Mouse (Mus musculus) gastrocnemius, postnatal 14 days (tissue): ENCODE measurements at regions not wholly inside any gene's neighbourhood (a gene's known extent, or its start where the extent isn't known, plus 50 kb on each side); places are given as distances from the start of the nearest gene placed in this dataset.

Source experiments
- DNase-seq: peaks from one replicate; pipeline ENCODE4 v3.0.0; 2021; ENCODE audit warnings: mixed read lengths
- intact Hi-C: fragments of 180-260 bp; cut with DNase I; formaldehyde crosslinking; loops from one replicate; pipeline ENCODE4 v1.15.1; 2025; ENCODE audit warnings: low total_unique reads

DNA sequence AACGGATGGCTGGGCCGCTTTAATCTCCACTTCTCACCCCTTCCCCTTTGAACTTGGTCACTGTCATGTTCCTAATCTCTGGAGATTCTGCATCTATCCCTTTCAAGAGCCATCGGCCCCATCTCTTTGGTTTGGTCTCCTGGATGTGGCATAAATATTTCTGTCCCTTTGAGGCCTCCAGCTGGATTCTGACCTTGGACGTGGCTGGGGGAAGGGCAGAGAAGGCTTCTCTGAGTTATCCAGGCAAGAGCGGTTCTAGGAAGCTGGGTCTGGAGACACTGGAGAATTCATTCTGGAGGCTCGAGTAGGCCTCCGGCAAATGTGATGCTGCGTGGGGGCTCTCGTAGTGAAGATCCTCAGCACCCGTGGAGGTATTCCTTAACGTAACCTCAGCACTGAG is 400.6 kb downstream of the Med13l start:
- intact Hi-C loops = no loop called here
- DNase-seq = no peak

DNA sequence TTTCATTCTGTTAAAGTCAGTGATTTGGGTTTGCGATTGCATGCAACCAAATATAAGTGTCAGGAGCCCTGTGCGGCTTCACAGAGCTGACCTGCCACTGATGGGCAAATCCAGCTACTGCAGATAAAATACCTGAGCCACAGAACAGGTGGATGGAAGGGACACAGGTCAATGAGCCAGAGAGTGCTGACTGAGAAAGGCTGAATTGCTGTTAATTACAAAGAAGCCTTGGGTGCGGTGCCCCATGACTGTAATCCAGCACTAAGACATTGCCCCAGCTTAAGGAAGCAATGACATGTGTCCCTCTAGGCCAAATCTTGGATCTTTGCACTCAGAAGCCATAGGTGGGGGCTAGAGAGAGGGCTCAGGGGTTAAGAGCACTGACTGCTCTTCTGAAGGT is 401.7 kb downstream of the Med13l start:
- no peak for DNase-seq
- intact Hi-C loops = no loop called here

DNA sequence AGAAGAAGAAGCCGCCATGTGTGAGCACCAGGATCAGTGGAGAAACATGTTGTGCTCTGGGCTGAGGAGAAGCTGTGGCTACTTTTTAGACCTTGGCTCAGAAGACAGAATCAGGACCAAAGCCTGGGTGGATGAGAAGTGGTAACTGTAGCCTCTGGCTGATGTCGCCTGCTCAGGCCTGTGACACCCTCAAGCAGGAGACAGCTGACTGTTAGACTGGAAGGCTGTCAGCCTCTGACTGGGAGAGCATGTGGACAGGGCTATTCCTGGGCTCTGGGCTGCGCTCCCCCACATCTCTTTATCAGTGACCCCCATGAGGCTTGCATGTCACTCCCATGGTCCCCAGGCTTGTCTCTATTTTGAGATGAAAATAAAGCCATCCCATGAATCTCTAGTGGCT is 402.5 kb downstream of the Med13l start:
- intact Hi-C loops = no loop called here
- no peak for DNase-seq

DNA sequence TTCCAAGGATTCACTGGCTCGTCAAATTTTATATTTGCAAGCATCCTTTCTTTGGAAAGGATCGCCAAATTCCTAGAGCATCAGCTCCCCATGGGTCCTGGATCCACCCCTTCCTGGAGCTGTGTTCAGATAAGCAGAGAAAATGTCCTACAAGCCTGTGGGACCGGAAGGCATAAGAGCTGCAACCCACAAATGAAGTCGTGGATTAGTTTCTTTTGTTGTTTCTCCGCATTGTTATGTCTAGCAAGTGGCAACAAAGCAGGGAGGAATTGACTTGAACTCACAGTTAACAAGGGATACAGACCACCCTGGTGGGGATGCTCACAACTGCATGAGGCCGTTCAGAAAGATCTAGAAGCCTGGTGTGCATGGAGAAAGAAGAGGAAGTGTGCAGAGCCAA is 406.4 kb downstream of the Med13l start:
- DNase-seq = no peak
- intact Hi-C loops = no loop called here

DNA sequence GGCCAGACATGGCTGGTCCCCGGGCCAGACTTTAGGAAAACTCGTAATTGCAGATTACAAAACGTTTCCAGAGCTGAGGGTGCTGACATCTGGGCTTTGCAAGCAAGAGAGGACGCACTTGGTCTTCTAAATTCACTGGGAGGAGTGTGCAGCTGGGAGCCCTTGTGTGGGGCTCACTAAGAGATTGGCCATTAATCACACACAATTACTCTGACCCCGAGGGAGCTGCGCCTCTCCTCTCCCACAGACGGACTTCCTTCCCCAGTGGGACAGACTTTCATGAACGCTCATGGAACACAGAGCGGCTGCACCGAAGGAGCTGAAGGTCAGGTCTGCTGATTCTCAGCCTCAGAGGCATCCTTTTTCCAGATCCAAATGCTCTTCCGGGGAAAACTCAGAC is 407.2 kb downstream of the Med13l start:
- intact Hi-C loops = no loop called here
- no peak for DNase-seq

DNA sequence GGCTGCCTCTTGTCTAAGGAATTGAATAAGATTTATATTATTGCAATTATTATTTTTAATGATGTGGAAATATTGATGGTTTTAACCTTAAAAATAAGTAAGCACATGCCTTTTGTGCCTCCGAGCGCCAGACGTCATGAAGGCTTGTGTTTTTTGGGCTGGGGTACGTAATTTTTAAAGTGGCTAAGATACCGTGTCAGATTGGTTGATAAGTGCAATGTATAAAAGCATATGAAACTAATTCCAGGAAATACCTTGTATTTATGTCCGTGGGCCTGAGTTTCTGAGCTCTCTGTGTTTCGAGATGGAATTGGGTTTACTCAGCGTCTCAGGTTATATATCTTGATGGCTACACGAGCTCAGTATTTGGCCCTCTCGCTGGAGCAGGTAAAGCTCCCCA is 414.7 kb downstream of the Med13l start:
- no peak for DNase-seq
- intact Hi-C loops = no loop called here

DNA sequence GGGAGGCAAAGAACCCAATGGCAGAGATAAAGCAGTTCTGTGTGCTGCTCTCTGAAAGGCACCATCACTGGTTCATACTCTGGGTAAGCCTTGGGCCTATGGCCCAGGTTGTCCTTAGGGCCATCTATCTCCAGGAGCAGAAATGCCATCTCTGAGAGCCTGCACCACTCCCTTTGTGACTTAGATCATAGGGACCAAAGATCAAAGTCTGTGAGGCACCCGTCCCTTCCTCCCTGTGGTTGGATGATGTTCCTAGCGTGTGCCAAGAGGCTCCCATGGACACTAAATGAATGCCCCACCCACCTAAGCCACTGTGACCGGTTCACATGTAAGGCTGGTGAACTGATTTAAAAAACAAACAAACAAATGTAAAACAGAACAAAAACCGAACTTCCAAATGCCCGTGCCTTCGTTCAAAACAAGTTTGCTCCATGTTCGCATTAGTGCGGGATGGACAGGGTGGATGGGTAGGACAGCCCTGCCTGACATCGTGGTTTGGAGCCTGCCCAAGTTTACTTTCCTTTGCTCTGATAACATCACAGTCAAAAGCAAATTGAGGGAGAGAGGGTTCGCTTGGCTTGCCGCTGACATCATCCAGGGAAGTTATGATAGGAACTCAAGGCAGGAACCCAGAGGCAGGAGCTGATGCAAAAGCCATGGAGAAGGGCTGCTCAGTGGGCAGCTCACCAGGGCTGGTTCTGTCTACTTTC is 418.6 kb downstream of the Med13l start:
- intact Hi-C loops = no loop called here

DNA sequence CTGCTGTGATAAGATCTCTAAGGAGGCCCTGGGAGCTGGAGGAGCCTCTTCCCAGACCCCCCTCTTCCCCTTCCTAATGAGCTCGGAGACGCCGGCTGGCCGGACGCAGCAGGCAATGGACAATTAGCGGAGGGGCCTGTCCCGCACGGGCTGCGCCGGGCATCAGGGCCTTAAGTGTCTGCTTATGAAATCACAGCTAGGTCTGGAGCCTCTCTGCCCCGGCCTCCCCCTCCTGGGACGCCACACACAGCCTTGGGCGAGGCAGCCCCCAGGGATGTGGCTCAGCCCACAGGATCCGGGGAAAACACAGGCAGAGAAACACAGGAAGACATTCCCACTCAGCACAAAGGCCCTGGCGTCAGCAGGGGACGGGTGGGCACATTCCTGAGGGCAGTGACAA is 420.6 kb downstream of the Med13l start:
- intact Hi-C loops = no loop called here
- DNase-seq = no peak

More for the DNA sequence above, 418.6 kb downstream of the Med13l start:
- DNase-seq = no peak

DNA sequence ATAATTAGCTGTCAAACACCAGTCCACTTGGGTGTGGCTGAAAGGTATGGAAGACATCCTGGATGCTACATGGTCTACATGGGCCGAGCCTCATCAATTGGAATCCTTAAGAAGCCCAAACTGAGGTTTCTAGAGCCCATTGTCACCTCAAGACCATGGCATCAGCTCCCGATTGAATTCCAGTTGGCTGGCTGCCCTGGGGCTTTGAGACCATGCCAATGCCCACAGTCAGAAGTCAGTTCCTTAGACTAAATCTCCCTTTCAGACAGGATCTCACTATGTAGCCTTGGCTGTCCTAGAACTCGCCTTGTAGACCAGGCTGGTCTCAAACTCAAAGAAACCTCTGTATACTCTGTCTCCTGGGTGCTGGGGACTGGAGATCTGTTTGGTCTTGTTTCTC is 423.8 kb downstream of the Med13l start:
- intact Hi-C loops = no loop called here
- DNase-seq = no peak

DNA sequence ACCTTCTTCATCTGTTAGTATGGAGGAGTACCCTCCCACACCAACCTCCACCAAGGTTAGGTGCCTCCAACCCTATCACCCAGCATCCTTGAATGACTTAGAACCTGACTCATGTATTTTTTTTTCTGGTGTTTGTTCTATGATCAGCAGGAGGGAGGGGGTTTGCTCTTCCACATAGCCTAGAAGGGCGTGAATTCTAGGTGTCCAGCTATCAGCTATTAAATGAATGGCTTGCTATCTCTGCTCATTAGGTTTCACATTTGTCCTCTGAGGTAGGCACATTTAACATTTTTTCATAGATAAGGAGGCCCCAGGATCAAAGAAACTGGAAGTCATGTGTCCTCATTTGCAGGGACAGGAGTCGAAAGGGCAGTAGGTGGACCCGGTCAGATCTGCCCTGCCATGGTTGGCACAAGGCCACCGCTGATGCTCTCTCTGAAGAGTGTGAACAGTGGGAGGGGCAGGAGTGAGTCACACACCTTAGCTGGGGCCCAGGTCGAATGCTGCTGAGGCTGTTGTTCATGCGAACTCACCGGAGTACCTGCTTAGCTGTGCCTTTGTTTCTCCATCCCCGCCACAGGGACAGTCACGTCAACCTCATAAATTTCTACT is 424.4 kb downstream of the Med13l start:
- intact Hi-C loops = no loop called here
- DNase-seq = no peak

DNA sequence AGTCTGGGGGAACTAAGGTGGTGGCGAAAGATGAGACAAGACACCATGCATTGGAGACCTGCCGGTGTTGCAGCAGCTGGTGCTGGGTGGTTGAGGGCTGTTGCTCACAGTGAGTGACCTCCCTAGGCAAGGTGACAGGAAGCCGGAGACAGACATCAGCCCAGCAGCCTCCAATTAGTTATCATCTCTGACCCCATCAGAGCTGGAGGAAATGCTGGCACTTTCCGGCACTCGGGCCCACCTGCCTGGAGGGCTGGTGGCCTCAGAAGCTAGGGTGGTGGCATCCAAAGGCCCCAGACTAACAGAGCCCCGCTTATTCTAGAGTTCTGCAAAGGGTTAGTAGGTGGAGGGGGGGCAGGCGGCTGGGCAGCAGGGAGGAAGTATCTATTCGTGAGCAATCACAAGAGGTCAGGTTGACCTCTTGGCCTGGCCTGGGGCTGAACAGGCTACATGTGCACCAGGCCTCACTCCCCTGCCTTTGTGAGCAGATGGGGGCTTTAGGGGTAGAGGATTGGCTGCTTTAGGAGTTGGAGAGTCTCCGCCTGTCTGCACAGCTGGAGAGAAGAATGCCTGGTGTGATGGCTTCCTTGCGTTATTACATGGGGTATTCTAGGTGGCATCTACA is 427.0 kb downstream of the Med13l start:
- intact Hi-C loops = no loop called here
- no peak for DNase-seq

DNA sequence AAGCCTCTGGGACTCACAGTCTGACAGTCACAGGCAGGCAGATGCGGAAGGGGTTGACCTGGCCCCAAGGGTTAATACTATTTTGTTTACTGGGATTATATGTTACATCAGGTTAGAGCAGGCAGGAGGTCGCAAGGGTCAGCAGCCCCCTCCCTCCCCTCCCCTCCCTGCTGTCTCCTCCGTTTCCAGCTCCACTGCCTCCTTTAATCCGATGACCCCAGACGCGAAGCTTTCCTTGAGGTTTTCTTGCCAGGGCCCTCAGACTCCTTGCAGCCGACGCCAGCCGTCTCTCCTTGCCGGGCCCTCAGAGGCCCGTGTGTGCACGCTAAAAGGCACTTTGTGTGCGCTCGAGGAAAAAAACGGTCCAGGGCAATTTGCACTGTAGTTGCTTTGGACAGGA is 438.6 kb downstream of the Med13l start:
- intact Hi-C loops = no loop called here
- DNase-seq = no peak

DNA sequence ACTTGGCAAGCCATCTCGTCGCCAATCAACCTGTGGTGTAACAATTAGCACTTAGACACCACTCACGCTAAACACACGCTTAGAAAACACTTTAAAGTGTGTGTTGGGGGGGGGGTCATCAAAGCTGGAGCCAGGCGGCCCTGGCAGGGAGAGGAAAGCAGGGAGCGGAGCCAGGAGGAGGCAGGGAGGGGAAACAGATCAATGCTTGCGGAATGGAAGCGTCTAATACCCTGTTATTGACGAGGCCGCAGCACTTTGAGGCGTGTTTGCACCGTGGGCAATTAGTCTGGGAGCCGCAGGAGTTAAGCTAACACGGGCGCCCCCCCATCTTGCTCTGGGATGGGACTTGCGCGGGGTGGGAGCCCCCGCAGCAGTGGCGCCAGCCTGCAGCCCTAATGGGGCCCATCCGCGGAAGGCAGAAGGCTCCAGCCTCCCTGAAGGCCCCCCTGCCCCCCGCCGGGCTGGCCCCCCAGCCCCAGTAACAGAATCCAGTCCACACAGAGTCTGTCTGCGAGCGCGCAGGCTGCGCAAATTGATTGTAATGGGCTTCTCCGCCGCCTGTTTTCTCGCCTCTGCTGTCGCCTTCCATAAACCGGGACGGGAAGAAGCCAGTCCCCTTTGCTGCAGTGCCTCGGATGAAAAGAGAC is 445.5 kb downstream of the Med13l start:
- intact Hi-C loops = no loop called here
- no peak for DNase-seq

DNA sequence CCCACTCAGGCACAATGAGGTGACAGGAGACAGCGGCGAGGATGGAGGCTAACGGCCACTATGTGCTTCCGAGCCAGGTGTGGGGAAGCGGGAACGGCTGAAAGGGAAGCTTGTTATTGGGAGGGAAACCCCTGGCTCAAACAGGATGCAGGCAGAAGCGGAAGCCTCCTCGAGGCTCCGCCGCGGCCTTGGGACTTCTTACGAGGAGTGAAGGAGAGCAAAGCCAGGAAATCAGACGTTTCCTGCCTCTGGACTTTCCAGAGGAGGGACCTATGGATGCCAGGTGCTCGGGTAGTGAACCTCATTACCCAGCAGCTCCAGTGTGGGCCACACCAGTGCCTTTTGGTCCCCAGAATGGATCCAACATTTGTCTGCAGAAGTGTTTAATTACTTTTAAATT is 449.6 kb downstream of the Med13l start:
- intact Hi-C loops = no loop called here

DNA sequence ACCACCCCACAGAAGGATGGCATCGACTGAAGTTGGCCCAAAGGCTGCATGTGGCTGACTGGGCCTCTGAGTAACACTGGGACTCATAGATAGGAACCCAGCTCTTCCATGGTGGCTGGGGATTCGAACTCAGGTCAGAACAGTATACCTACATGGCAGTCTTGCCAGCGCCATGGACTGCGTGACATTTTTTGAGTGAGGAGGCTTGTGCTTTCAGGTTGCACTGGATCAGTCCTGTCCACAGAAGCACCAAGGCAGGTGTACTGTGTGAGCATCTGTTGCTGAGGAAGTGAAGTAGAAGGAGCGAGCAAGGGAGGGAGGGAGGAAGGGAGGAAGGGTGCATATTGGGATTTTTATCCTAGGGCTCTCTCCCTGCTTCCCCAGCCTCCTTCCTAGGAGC is 454.7 kb downstream of the Med13l start:
- intact Hi-C loops = no loop called here
- no peak for DNase-seq

More for the DNA sequence above, 449.6 kb downstream of the Med13l start:
- no peak for DNase-seq

DNA sequence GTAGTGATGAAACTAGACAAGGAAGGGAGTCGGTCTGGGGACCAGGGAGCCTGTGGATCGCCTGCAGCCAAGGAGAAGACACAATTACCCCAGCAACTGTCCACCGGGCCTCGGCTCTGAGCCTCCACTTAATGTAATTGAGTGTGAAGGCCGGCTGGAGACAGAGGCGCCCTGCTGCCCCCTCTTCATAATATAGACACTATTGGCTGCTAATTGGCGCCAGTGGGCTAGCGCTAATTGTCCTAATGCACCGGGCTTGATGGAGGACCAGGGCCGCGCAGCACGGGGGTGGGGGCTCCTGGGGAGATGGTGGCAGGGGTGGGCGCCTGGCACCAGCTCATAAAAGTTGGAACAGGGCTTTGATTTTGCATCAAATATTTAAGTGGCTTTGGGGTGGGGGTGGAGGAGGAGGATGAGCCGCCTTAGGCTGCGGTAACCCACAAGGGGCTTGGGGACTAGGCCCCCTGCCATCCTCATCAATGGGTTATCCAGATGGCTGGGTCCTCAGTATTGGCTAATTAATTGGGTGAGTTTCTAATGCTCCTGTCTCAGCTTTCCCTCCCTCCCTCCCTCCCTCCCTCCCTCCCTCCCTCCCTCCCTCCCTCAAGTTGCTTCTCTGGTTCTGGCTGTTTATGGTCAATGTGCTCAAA is 455.3 kb downstream of the Med13l start:
- intact Hi-C loops = no loop called here
- DNase-seq = no peak

DNA sequence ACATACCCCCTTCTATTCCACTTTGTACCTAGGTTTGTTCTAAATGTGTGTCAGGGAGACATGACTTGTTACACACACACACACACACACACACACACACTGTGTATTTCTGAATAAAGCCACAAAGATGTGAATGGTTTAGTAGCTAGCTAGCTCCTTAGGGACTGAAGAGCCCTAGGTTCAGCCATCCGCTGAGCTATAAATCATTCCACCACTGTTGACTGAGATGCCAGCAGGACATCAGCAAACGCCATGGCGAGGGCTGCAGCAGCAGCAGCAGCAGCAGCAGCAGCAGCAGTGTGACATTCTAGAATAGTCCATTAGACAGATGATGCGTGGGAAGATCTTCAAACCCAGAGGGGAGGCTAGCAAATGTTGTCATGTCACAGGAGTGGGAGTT is 455.9 kb downstream of the Med13l start:
- intact Hi-C loops = no loop called here
- no peak for DNase-seq

DNA sequence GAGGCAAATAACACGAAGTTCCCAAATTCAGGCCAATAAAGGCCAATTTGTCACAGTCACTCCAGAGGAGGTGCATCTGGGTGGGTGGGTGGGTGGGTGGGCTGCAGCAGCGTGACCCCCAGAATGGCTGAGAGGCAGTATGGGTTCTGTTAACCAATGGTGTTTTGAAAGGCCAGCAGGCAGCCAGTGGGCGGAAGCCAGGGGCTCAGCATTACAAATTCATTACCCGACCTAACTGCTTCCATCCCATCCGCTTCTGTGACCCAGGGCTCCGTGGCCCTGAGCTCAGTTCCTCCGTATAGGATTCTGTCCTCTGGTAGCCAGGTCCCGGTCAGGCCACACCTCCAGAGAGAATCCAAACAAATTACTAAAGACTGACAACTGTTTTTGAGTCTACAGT is 463.5 kb downstream of the Med13l start:
- intact Hi-C loops = no loop called here
- no peak for DNase-seq

DNA sequence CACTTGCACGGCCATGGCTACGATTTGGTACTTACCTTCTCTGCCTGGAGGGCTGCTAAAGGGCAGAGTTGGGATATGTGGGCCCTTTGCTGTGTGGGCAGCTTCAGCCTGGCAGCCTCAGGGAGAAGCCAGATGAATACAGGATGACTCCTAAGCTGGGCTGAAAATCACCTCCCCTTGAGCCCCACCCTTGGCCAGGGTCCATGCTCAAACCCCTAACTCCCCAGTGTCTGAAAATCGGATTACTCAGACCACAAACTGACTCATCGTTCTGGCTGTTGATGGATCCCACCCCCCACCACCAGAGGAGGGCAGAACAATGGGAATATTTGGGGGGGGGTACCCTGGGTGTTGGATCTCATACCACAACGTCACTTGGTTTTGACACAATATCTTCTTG is 471.6 kb downstream of the Med13l start:
- intact Hi-C loops = no loop called here
- DNase-seq = no peak

DNA sequence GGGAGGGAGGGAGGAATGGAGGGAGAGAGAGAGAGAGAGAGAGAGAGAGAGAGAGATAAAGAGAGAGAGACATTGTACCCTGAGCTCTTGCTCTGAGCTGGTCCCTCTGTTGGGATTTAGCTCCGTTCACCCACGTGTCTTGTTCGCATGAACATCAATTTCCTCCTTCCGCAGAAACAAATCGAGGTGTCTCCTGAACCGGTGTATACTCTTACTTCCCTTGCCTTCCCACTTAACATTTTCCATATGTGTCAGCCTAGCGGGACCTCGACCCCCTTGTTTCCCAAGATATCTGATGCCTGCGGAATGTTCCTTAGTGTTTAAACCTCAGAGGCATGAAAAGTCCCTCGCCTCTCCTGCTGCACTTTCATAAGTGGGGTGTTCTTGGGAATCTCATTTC is 484.1 kb downstream of the Med13l start:
- DNase-seq = no peak
- intact Hi-C loops = no loop called here
